ENCODE assay signal across 29 mouse cellular contexts in genomic region chr3:12151329-12151728, GRCm38 (mm10).
DNase-seq lines count a peak whose midpoint lies in the region; ATAC-seq and TF ChIP-seq lines count a peak whose summit lies in the region.
"Had no signal": no experiment of that assay in that cellular context is flagged by ENCODE, and none has a peak within 500 bp of the region (broad histone marks: within the 10 kb centered on the region; RNA-seq: fewer than 3 reads in every experiment).

No protein-coding gene starts in this region.

- H3K36me3 ChIP-seq in kidney, embryonic 16.5 days (ENCODE audit: insufficient read depth, low read length): no peaks in the 10 kb centered on the region
- no peaks in the 10 kb centered on the region for H3K36me3 ChIP-seq in lung, embryonic 15.5 days
- H3K36me3 ChIP-seq in lung, postnatal 0 days (ENCODE audit: insufficient read depth, low read length): no peaks in the 10 kb centered on the region
- H3K36me3 ChIP-seq in stomach, postnatal 0 days (ENCODE audit: control insufficient read depth, insufficient read depth, low read length): no peaks in the 10 kb centered on the region
- H3K36me3 ChIP-seq: embryonic facial prominence, embryonic 12.5 days; hindbrain, embryonic 12.5 days; intestine, embryonic 15.5 days; limb, embryonic 13.5 days; midbrain, embryonic 10.5 days; midbrain, embryonic 15.5 days; stomach, embryonic 15.5 days had no signal

- H3K4me2 ChIP-seq in kidney, embryonic 16.5 days (replicated peaks; ENCODE audit: low read depth, low read length): no peak overlapping the region
- H3K4me2 ChIP-seq in lung, embryonic 15.5 days: no peak overlapping the region
- no peak overlapping the region for H3K4me2 ChIP-seq in lung, postnatal 0 days (replicated peaks; ENCODE audit: low read depth, low read length)
- H3K4me2 ChIP-seq in stomach, postnatal 0 days (replicated peaks; ENCODE audit: low read depth): no peak overlapping the region
- H3K4me2 ChIP-seq: embryonic facial prominence, embryonic 12.5 days; heart, embryonic 11.5 days; hindbrain, embryonic 12.5 days; intestine, embryonic 15.5 days; limb, embryonic 13.5 days; midbrain, embryonic 15.5 days; stomach, embryonic 15.5 days had no signal

- no peak overlapping the region for H3K4me3 ChIP-seq in kidney, embryonic 16.5 days (ENCODE audit: low read length)
- H3K4me3 ChIP-seq in lung, embryonic 15.5 days: no peak overlapping the region
- H3K4me3 ChIP-seq in lung, adult 2 months (replicated peaks; ENCODE audit: extremely low read depth, low read depth, low read length): no peak overlapping the region
- no peak overlapping the region for H3K4me3 ChIP-seq in lung, postnatal 0 days (ENCODE audit: low read depth, low read length)
- no peak overlapping the region for H3K4me3 ChIP-seq in stomach, postnatal 0 days (ENCODE audit: low read depth, low read length)
- H3K4me3 ChIP-seq: embryonic facial prominence, embryonic 12.5 days; hindbrain, embryonic 12.5 days; intestine, embryonic 15.5 days; limb, embryonic 13.5 days; midbrain, embryonic 10.5 days; midbrain, embryonic 15.5 days; stomach, embryonic 15.5 days had no signal

- no peak for DNase-seq in kidney, adult 11 months
- no peak for DNase-seq in lung, adult 2 months
- DNase-seq in lung, postnatal 0 days (ENCODE audit: low spot score): peak; percentile 48
- no peak for DNase-seq in frontal cortex, adult 2 months (ENCODE audit: extremely low spot score in 1 of 2, low spot score in 1 of 2)
- no peak for DNase-seq in stomach, postnatal 0 days (ENCODE audit: low spot score)
- DNase-seq: adrenal gland, postnatal 14 days; cerebellum, adult 11 months; cerebellum, adult 9-10 months; embryo, embryonic 11 days; gastrocnemius, postnatal 25 days; heart, adult 11 months; heart, postnatal 36 days; layer of hippocampus, adult 9-11 months; right cerebral cortex, postnatal 25 days; thymus, postnatal 14 days had no signal

- no peaks in the 10 kb centered on the region for H3K27me3 ChIP-seq in kidney, embryonic 16.5 days (ENCODE audit: insufficient read depth, low read length)
- no peaks in the 10 kb centered on the region for H3K27me3 ChIP-seq in lung, embryonic 15.5 days
- no peaks in the 10 kb centered on the region for H3K27me3 ChIP-seq in lung, postnatal 0 days (replicated peaks; ENCODE audit: insufficient read depth, low read length)
- no peaks in the 10 kb centered on the region for H3K27me3 ChIP-seq in stomach, postnatal 0 days (ENCODE audit: control insufficient read depth, insufficient read depth, low read length)
- H3K27me3 ChIP-seq: embryonic facial prominence, embryonic 12.5 days; hindbrain, embryonic 12.5 days; intestine, embryonic 15.5 days; limb, embryonic 13.5 days; midbrain, embryonic 15.5 days; stomach, embryonic 15.5 days had no signal

- WGBS in kidney, embryonic 16.5 days: 73% methylated on average over 5 of the region's 5 CpGs
- WGBS in lung, embryonic 15.5 days: 62% methylated on average over 5 of the region's 5 CpGs
- 43% methylated on average over 5 of the region's 5 CpGs for WGBS in lung, adult 2 months
- WGBS in lung, postnatal 0 days: 51% methylated on average over 5 of the region's 5 CpGs
- 62% methylated on average over 5 of the region's 5 CpGs for WGBS in stomach, postnatal 0 days

- peak; percentile 31; the same call in 1 of the 2 replicates for ATAC-seq in kidney, embryonic 16.5 days (ENCODE audit: low FRiP score, low TSS enrichment)
- peak; percentile 23; the same call in 1 of the 2 replicates for ATAC-seq in lung, embryonic 15.5 days (ENCODE audit: borderline replicate concordance, extremely low read depth, low FRiP score, low TSS enrichment)
- peak; percentile 88 for ATAC-seq in lung, postnatal 0 days
- no peak for ATAC-seq in stomach, postnatal 0 days (ENCODE audit: low FRiP score, low TSS enrichment)
- ATAC-seq: CD4-positive, CD25-positive, alpha-beta regulatory T cell, adult 4 months; forebrain, embryonic 14.5 days; hindbrain, postnatal 0 days; intestine, embryonic 15.5 days; midbrain, embryonic 15.5 days had no signal

- TF ChIP-seq POLR2A in lung, adult 2 months (IDR thresholded peaks at IDR 0.05; ENCODE audit: borderline replicate concordance, extremely low read depth, low read depth, low read length): no peak

- no peaks in the 10 kb centered on the region for H3K4me1 ChIP-seq in kidney, embryonic 16.5 days (ENCODE audit: insufficient read depth, low read length)
- no peaks in the 10 kb centered on the region for H3K4me1 ChIP-seq in lung, embryonic 15.5 days
- H3K4me1 ChIP-seq in lung, adult 2 months (ENCODE audit: control insufficient read depth, insufficient read depth, low read length): no peaks in the 10 kb centered on the region
- H3K4me1 ChIP-seq in lung, postnatal 0 days (ENCODE audit: insufficient read depth, low read depth, low read length): no peaks in the 10 kb centered on the region
- no peaks in the 10 kb centered on the region for H3K4me1 ChIP-seq in stomach, postnatal 0 days (replicated peaks; ENCODE audit: control insufficient read depth, insufficient read depth)
- H3K4me1 ChIP-seq: embryonic facial prominence, embryonic 12.5 days; hindbrain, embryonic 12.5 days; intestine, embryonic 15.5 days; limb, embryonic 13.5 days; midbrain, embryonic 10.5 days; midbrain, embryonic 15.5 days; stomach, embryonic 15.5 days had no signal

- H3K9ac ChIP-seq in kidney, embryonic 16.5 days (replicated peaks; ENCODE audit: low read length): no peak overlapping the region
- H3K9ac ChIP-seq in lung, embryonic 15.5 days: no peak overlapping the region
- H3K9ac ChIP-seq in lung, postnatal 0 days (replicated peaks; ENCODE audit: low read depth): no peak overlapping the region
- no peak overlapping the region for H3K9ac ChIP-seq in stomach, postnatal 0 days (ENCODE audit: low read length)
- H3K9ac ChIP-seq: embryonic facial prominence, embryonic 12.5 days; hindbrain, embryonic 12.5 days; intestine, embryonic 15.5 days; limb, embryonic 13.5 days; liver, embryonic 14.5 days; midbrain, embryonic 15.5 days; stomach, embryonic 15.5 days had no signal

- no peak overlapping the region for H3K27ac ChIP-seq in kidney, embryonic 16.5 days (ENCODE audit: low read length)
- H3K27ac ChIP-seq in lung, embryonic 15.5 days: no peak overlapping the region
- no peak overlapping the region for H3K27ac ChIP-seq in lung, postnatal 0 days (ENCODE audit: low read length)
- no peak overlapping the region for H3K27ac ChIP-seq in stomach, postnatal 0 days (replicated peaks)
- H3K27ac ChIP-seq: embryonic facial prominence, embryonic 12.5 days; hindbrain, embryonic 12.5 days; hindbrain, postnatal 0 days; intestine, embryonic 15.5 days; limb, embryonic 13.5 days; liver, embryonic 14.5 days; midbrain, embryonic 10.5 days; midbrain, embryonic 15.5 days; stomach, embryonic 15.5 days had no signal

- H3K9me3 ChIP-seq in kidney, embryonic 16.5 days (ENCODE audit: low read length): no peaks in the 10 kb centered on the region
- H3K9me3 ChIP-seq in lung, embryonic 15.5 days: no peaks in the 10 kb centered on the region
- H3K9me3 ChIP-seq in lung, postnatal 0 days (ENCODE audit: low read length): no peaks in the 10 kb centered on the region
- H3K9me3 ChIP-seq in stomach, postnatal 0 days (ENCODE audit: control insufficient read depth, low read length): no peaks in the 10 kb centered on the region
- H3K9me3 ChIP-seq: embryonic facial prominence, embryonic 12.5 days; hindbrain, embryonic 12.5 days; intestine, embryonic 15.5 days; limb, embryonic 13.5 days; midbrain, embryonic 10.5 days; midbrain, embryonic 15.5 days; stomach, embryonic 15.5 days had no signal

- TF ChIP-seq CTCF in lung, adult 2 months (IDR thresholded peaks at IDR 0.05; ENCODE audit: insufficient read depth, low read length): no peak
- TF ChIP-seq CTCF in lung, postnatal 0 days (IDR thresholded peaks at IDR 0.05): no peak
- TF ChIP-seq CTCF in stomach, postnatal 0 days (IDR thresholded peaks at IDR 0.05; ENCODE audit: low read depth): no peak

- TF ChIP-seq EP300 in lung, postnatal 0 days (IDR thresholded peaks at IDR 0.05): peak; percentile 92
- TF ChIP-seq EP300 in stomach, postnatal 0 days (optimal IDR thresholded peaks at IDR 0.05): no peak
